Mouse (Mus musculus) C2C12 (cell line): ENCODE measurements around the gene Wdr60. TPM values are rescaled to one million over a fixed set of nuclear protein-coding genes. Genes with fewer than 3 reads are reported as not detected.
"Not testable (repeated sequence)": the region's sequence is repeated elsewhere in the genome, so short reads cannot be mapped to it uniquely, and the experiment has no call there.

Experiments
- H3K27me3 ChIP-seq: one replicate; pipeline ENCODE4 v1.6.1; 2011; ENCODE audit not compliant: control insufficient read depth, insufficient read depth, insufficient read length
- H3K36me3 ChIP-seq: one replicate; pipeline ENCODE4 v1.6.1; 2011; ENCODE audit not compliant: control insufficient read depth, insufficient read depth
- H3K4me3 ChIP-seq: one replicate; pipeline ENCODE4 v1.5.1; 2011; ENCODE audit warnings: mild to moderate bottlenecking, control low read depth; ENCODE audit not compliant: poor library complexity, insufficient read depth, severe bottlenecking
- H3K79me2 ChIP-seq: one replicate; pipeline ENCODE4 v1.6.1; 2011; ENCODE audit not compliant: control insufficient read depth, insufficient read depth
- H3K79me3 ChIP-seq: one replicate; pipeline ENCODE4 v1.6.1; 2011; ENCODE audit warnings: low read depth, control low read depth
- H3ac ChIP-seq: one replicate; pipeline ENCODE3; 2011; ENCODE audit warnings: low read depth; ENCODE audit not compliant: control insufficient read depth, insufficient read length
- CEBPB ChIP-seq: IDR thresholded peaks from one replicate; pipeline ENCODE4 v1.6.1; 2011; ENCODE audit warnings: low read depth, mild to moderate bottlenecking, control low read depth, moderate library complexity
- CTCF ChIP-seq: IDR thresholded peaks from one replicate; pipeline ENCODE4 v1.5.1; 2011; ENCODE audit not compliant: control insufficient read depth, insufficient read depth, insufficient read length
- FOSL1 ChIP-seq: IDR thresholded peaks from one replicate; pipeline ENCODE4 v1.8.0; 2011; ENCODE audit warnings: mild to moderate bottlenecking, low read length; ENCODE audit not compliant: poor library complexity, insufficient read depth, severe bottlenecking
- MAX ChIP-seq: IDR thresholded peaks from one replicate; pipeline ENCODE4 v1.6.1; 2011; ENCODE audit warnings: mild to moderate bottlenecking, control low read depth
- MYOD1 ChIP-seq: IDR thresholded peaks from one replicate; pipeline ENCODE4 v1.6.1; 2011; ENCODE audit warnings: low read depth; ENCODE audit not compliant: control insufficient read depth, insufficient read length
- MYOG ChIP-seq: IDR thresholded peaks from one replicate; pipeline ENCODE4 v1.6.1; 2011; ENCODE audit not compliant: control insufficient read depth, insufficient read length; ENCODE audit errors: extremely low read depth
- USF1 ChIP-seq: IDR thresholded peaks from one replicate; pipeline ENCODE4 v1.6.1; 2011; ENCODE audit warnings: low read depth, mild to moderate bottlenecking, control low read depth, moderate library complexity
- polyA plus RNA-seq: library from polyadenylated mRNA; unstranded; fragments of >200 nt; fragmentation: generic; extraction: Trizol; gene quantifications from one replicate; pipeline ENCODE4 v1.2.1, GENCODE M21; 2012; ENCODE audit warnings: missing spikeins

Gene Wdr60
- polyA plus RNA-seq, 1 experiment: 4.4 TPM

- H3K4me3 ChIP-seq: peak within 1 kb of the TSS; percentile 95
- peak; percentile 70 for TF ChIP-seq CEBPB
- TF ChIP-seq CTCF: peak; percentile 67
- no peak for TF ChIP-seq MYOG
- TF ChIP-seq FOSL1: no peak
- no peak for TF ChIP-seq MYOD1
- no peak for TF ChIP-seq MAX
- H3K27me3 ChIP-seq: no peaks in the 10 kb centered on the region
- H3K79me3 ChIP-seq: peaks cover 44% of the 10 kb centered on the region
- H3K79me2 ChIP-seq: peaks cover 48% of the 10 kb centered on the region
- peak within 1 kb of the TSS; percentile 79 for H3ac ChIP-seq
- peaks cover 7% of the 10 kb centered on the region for H3K36me3 ChIP-seq
These were observed 18.0 kb upstream of the Wdr60 start, which contains the start of gene Esyt2 for GRCm38 (mm10) chr12:116280653-116281364. TSS of gene Esyt2 (plus strand) at chr12:116281196.

DNA sequence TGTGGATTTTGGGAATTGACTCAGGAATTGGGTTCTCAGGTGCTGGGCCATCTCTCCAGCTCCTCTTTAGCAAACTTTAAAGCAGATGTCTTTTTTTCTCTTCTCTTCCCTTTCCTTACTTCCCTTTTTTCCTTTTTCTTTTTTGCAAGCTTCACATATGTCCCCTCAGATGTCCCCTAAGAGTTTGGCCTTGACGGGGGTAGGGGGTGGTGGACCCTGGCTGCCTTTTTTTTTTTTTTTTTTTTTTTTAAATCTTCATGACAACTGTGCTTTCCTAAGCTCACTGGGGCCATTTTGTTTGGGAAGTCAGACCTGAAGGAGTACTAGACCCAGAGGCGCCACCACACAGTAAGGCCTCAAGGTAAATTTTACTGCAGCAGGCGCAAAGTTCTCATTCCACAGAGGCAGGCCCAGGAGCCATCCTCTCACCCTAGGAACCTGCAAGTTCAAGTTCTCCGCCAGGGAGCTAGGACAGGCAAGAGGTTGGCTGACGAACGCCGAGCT, 17.4 kb upstream of the Wdr60 start:
- Histone ChIP-seq H3K79me3 (peaks cover 38% of the 10 kb centered on the region), H3ac (peak overlapping the region; percentile 79)
- TF ChIP-seq MAX (no peak), CEBPB (no peak)

DNA sequence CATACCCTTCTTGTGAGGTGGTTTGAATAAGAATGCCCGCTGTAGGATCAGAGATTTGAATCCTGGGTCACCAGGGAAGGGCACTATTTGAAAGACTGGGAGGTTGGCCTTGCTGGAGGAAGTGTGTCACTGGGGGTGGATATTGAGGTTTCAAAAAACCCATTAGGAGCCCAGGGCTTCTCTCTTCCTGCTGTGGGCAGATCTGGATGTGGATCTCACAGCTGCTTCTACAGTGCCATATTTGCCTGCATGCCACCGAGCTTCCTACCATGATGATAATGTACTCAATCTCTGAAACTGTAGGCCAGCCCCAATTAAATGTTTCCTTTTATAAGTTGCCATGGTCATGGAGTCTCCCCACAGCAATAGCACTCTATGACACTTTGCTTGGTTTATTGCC, 16.4 kb upstream of the Wdr60 start:
- Histone ChIP-seq H3K79me2 (peaks cover 32% of the 10 kb centered on the region), H3K27me3 (no peaks in the 10 kb centered on the region), H3ac (no peak overlapping the region), H3K36me3 (no peaks in the 10 kb centered on the region), H3K79me3 (peaks cover 28% of the 10 kb centered on the region), H3K4me3 (no peak overlapping the region)
- no peak for TF ChIP-seq CTCF
- no peak for TF ChIP-seq USF1
- TF ChIP-seq MAX: no peak
- TF ChIP-seq CEBPB: no peak
- TF ChIP-seq MYOD1: no peak
- no peak for TF ChIP-seq FOSL1
- no peak for TF ChIP-seq MYOG

More for the DNA sequence above, 17.4 kb upstream of the Wdr60 start:
- no peaks in the 10 kb centered on the region for H3K27me3 ChIP-seq
- peaks cover 42% of the 10 kb centered on the region for H3K79me2 ChIP-seq
- peaks cover 5% of the 10 kb centered on the region for H3K36me3 ChIP-seq
- peak overlapping the region; percentile 95 for H3K4me3 ChIP-seq

DNA sequence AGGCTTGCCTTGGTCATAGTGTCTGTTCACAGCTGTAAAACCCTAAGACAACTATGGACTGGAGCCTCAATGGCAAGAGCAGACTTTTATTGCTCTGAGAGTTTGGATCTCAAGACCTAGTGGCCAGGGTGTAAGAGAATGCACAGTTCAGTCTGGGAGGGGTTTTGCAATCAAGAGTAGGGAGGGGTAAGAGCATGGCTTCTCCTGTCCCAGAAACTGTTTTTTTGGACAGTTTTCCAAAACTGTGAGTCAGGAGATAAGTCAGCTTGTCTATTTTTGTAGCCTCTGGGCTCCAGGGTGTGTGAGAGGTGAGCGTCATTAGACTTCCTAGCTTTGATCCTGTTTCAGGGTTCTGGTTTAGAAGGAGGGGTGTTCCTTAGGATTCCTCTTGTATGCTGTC, 15.7 kb upstream of the Wdr60 start:
- Histone ChIP-seq H3K36me3 (no peaks in the 10 kb centered on the region), H3K79me3 (peaks cover 21% of the 10 kb centered on the region), H3K4me3 (no peak overlapping the region), H3K79me2 (peaks cover 26% of the 10 kb centered on the region), H3ac (no peak overlapping the region), H3K27me3 (no peaks in the 10 kb centered on the region)
- peak; percentile 52 for TF ChIP-seq CEBPB
- no peak for TF ChIP-seq USF1

DNA sequence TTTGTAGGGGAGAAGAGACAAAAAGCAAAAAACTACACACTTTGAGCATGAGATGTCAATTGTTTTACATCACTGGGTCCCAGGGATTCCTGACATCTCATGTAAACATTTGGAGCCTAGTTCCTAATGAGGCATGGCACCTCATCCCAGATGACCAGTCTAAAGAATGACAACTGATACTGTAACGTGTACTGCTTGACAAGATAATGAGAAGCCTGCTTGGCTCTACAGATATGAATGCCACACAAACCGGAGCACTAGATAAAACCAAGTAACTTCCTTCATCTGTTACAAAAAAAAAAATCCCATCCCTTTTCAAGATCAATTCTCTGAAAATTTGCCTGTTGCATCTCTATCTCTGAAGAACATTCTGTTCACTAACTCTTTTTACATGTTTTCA, 14.1 kb upstream of the Wdr60 start:
- peaks cover 6% of the 10 kb centered on the region for H3K79me3 ChIP-seq
- no peaks in the 10 kb centered on the region for H3K27me3 ChIP-seq
- no peaks in the 10 kb centered on the region for H3K36me3 ChIP-seq
- TF ChIP-seq CTCF (no peak), MYOG (no peak)
- peaks cover 10% of the 10 kb centered on the region for H3K79me2 ChIP-seq
- H3ac ChIP-seq: no peak overlapping the region
- H3K4me3 ChIP-seq: no peak overlapping the region

- TF ChIP-seq MYOG: no peak
- no peak for TF ChIP-seq CEBPB
- no peak for TF ChIP-seq FOSL1
- no peak for TF ChIP-seq CTCF
- no peak for TF ChIP-seq MYOD1
- TF ChIP-seq USF1: no peak
- no peak overlapping the region for H3ac ChIP-seq
- H3K27me3 ChIP-seq: no peaks in the 10 kb centered on the region
- no peaks in the 10 kb centered on the region for H3K79me2 ChIP-seq
- no peaks in the 10 kb centered on the region for H3K36me3 ChIP-seq
- no peaks in the 10 kb centered on the region for H3K79me3 ChIP-seq
- H3K4me3 ChIP-seq: no peak overlapping the region
These were observed 12.8 kb upstream of the Wdr60 start for GRCm38 (mm10) chr12:116275631-116276030.

DNA sequence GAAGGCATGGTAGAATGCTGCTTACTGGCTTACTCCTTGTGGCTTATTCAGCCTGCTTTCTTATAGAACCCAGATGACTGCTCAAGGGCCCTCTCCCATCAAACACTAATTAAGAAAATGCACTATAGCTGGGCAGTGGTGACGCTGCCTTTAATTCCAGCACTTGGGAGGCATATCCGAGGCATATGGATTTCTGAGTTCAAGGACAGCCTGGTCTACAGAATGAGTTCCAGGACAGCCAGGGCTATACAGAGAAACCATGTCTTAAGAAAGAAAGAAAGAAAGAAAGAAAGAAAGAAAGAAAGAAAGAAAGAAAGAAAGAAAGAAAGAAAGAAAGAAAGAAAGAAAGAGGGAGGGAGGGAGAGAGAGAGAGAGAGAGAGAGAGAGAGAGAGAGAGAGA, 12.3 kb upstream of the Wdr60 start, which contains the start of gene Gm11027:
TSS of gene Gm11027 (plus strand) at position 301 of the 400 bp plus-strand sequence.
- H3K79me2 ChIP-seq, H3K79me3 ChIP-seq, H3K4me3 ChIP-seq, H3K36me3 ChIP-seq, H3ac ChIP-seq, H3K27me3 ChIP-seq: not testable (repeated sequence)
